Mouse (Mus musculus): ENCODE measurements around the gene Gal3st1. TPM values are rescaled to one million over a fixed set of nuclear protein-coding genes. Genes with fewer than 3 reads are reported as not detected.

Gene Gal3st1
- total and polyA plus RNA-seq, 3 experiments, result 0.08 TPM; not detected in 2

- no peak overlapping the region for H3K9ac ChIP-seq (ENCODE audit: insufficient read depth, low read depth)
- no peak overlapping the region for H3K4me3 ChIP-seq (replicated peaks in 1 of 3; ENCODE audit: low read depth in 2 of 3, low read length in 2 of 3, poor library complexity in 1 of 3)
- peaks cover 13% of the 10 kb centered on the region for H3K27me3 ChIP-seq (replicated peaks)
- no peak for DNase-seq (ENCODE audit: extremely low read depth)
- TF ChIP-seq ZKSCAN1 (IDR thresholded peaks at IDR 0.05; ENCODE audit: borderline replicate concordance, low read depth, low read length), result no peak
- H3K4me2 ChIP-seq (ENCODE audit: insufficient read depth, low read depth, poor library complexity, severe bottlenecking), result no peak overlapping the region
- no peaks in the 10 kb centered on the region for H3K4me1 ChIP-seq (ENCODE audit: control insufficient read depth in 1 of 2, insufficient read depth in 2 of 2)
- dilution Hi-C loops (cut with MboI; ENCODE audit: extremely low pct_ligation_motif_present, extremely low pct_unique_long_range_greater_than_20kb, low sequenced_read_pairs), result no loop called here
- no peaks in the 10 kb centered on the region for H3K9me3 ChIP-seq (replicated peaks; ENCODE audit: low read length)
- H3K36me3 ChIP-seq (replicated peaks in 1 of 2; ENCODE audit: control insufficient read depth in 1 of 2, insufficient read depth in 1 of 2, low read length in 1 of 2), result no peaks in the 10 kb centered on the region
- in situ Hi-C loops (cut with MboI; ENCODE audit: low pct_ligation_motif_present, low pct_unique_long_range_greater_than_20kb, low sequenced_read_pairs), result loop anchor here (10.0 to 25.0 kb wide), 2 partner anchors 209 to 407 kb away; partner anchors contain the start of gene Castor1
- H3K27ac ChIP-seq (ENCODE audit: insufficient read depth, low read depth), result no peak overlapping the region
- H3K79me2 ChIP-seq (replicated peaks; ENCODE audit: control insufficient read depth, extremely low read depth, insufficient read depth, poor library complexity, severe bottlenecking), result no peaks in the 10 kb centered on the region
These were observed 21.9 kb downstream of the Gal3st1 start for GRCm38 (mm10) chr11:4005220-4005805.

- no peak overlapping the region for H3K9ac ChIP-seq (ENCODE audit: insufficient read depth, low read depth)
- peak; percentile 34 for DNase-seq (ENCODE audit: extremely low read depth)
- in situ Hi-C loops (cut with MboI; ENCODE audit: low pct_ligation_motif_present, low pct_unique_long_range_greater_than_20kb, low sequenced_read_pairs), result loop anchor here (10.0 to 25.0 kb wide), 2 partner anchors 208 to 406 kb away; partner anchors contain the start of gene Castor1
- no peaks in the 10 kb centered on the region for H3K79me2 ChIP-seq (replicated peaks; ENCODE audit: control insufficient read depth, extremely low read depth, insufficient read depth, poor library complexity, severe bottlenecking)
- no peak overlapping the region for H3K4me2 ChIP-seq (ENCODE audit: insufficient read depth, low read depth, poor library complexity, severe bottlenecking)
- dilution Hi-C loops (cut with MboI; ENCODE audit: extremely low pct_ligation_motif_present, extremely low pct_unique_long_range_greater_than_20kb, low sequenced_read_pairs), result no loop called here
- H3K27ac ChIP-seq (ENCODE audit: insufficient read depth, low read depth), result no peak overlapping the region
- no peak overlapping the region for H3K4me3 ChIP-seq (replicated peaks in 1 of 3; ENCODE audit: low read depth in 2 of 3, low read length in 2 of 3, poor library complexity in 1 of 3)
- H3K27me3 ChIP-seq (replicated peaks), result peaks cover 13% of the 10 kb centered on the region
- H3K4me1 ChIP-seq (ENCODE audit: control insufficient read depth in 1 of 2, insufficient read depth in 2 of 2), result no peaks in the 10 kb centered on the region
- no peaks in the 10 kb centered on the region for H3K36me3 ChIP-seq (replicated peaks in 1 of 2; ENCODE audit: control insufficient read depth in 1 of 2, insufficient read depth in 1 of 2, low read length in 1 of 2)
- H3K9me3 ChIP-seq (replicated peaks; ENCODE audit: low read length), result peaks cover 7% of the 10 kb centered on the region
- TF ChIP-seq NRF1 (IDR thresholded peaks at IDR 0.05; ENCODE audit: low read depth, low read length) (no peak), IRF4 (IDR thresholded peaks at IDR 0.05; ENCODE audit: low read depth, low read length) (0 out of 2 replicates have a peak, but pooled peaks have one; percentile 8), RCOR1 (conservative IDR thresholded peaks at IDR 0.05; ENCODE audit: low read depth, low read length) (no peak), ELF1 (IDR thresholded peaks at IDR 0.05; ENCODE audit: low read depth, low read length) (no peak), ZC3H11A (IDR thresholded peaks at IDR 0.05; ENCODE audit: low read depth, low read length) (peak; percentile 37; the same call in 1 of the 2 replicates), CTCF (conservative IDR thresholded peaks at IDR 0.05 in 1 of 2, IDR thresholded peaks at IDR 0.05 in 1 of 2; ENCODE audit: low read depth in 2 of 2, low read length in 2 of 2) (peak; percentile 66 to 86), BHLHE40 (IDR thresholded peaks at IDR 0.05; ENCODE audit: low read depth, low read length) (no peak), SIN3A (IDR thresholded peaks at IDR 0.05; ENCODE audit: low read length) (no peak), MAX (IDR thresholded peaks at IDR 0.05; ENCODE audit: low read length) (no peak), NELFE (IDR thresholded peaks at IDR 0.05; ENCODE audit: low read depth, low read length) (no peak), CHD1 (IDR thresholded peaks at IDR 0.05; ENCODE audit: low read depth, low read length) (no peak), GABPA (IDR thresholded peaks at IDR 0.05; ENCODE audit: insufficient replicate concordance, low read depth, low read length) (no peak), USF2 (conservative IDR thresholded peaks at IDR 0.05; ENCODE audit: low read depth, low read length) (no peak), ZMIZ1 (IDR thresholded peaks at IDR 0.05; ENCODE audit: low read depth, low read length) (no peak), TCF12 (IDR thresholded peaks at IDR 0.05; ENCODE audit: low read depth, low read length) (no peak), MXI1 (IDR thresholded peaks at IDR 0.05; ENCODE audit: low read depth, low read length) (no peak), E2F4 (IDR thresholded peaks at IDR 0.05; ENCODE audit: insufficient replicate concordance, low read depth, low read length) (no peak), USF1 (IDR thresholded peaks at IDR 0.05; ENCODE audit: low read depth, low read length) (no peak), UBTF (IDR thresholded peaks at IDR 0.05; ENCODE audit: low read depth, low read length) (no peak), JUN (IDR thresholded peaks at IDR 0.05; ENCODE audit: insufficient read depth, low read depth, low read length) (no peak), POLR2AphosphoS2 (IDR thresholded peaks at IDR 0.05; ENCODE audit: low read depth, low read length) (no peak), RAD21 (IDR thresholded peaks at IDR 0.05; ENCODE audit: low read depth, low read length) (peak; percentile 82), JUND (conservative IDR thresholded peaks at IDR 0.05; ENCODE audit: low read depth, low read length) (no peak), HCFC1 (IDR thresholded peaks at IDR 0.05; ENCODE audit: low read depth, low read length) (no peak), KAT2A (IDR thresholded peaks at IDR 0.05; ENCODE audit: insufficient replicate concordance, low read length) (no peak), CHD2 (IDR thresholded peaks at IDR 0.05; ENCODE audit: low read length) (no peak), ZNF384 (IDR thresholded peaks at IDR 0.05; ENCODE audit: low read depth, low read length) (no peak), SMC3 (IDR thresholded peaks at IDR 0.05; ENCODE audit: low read depth, low read length) (peak; percentile 90), PAX5 (IDR thresholded peaks at IDR 0.05; ENCODE audit: low read length) (no peak), TBP (conservative IDR thresholded peaks at IDR 0.05; ENCODE audit: low read depth, low read length) (no peak), MEF2A (IDR thresholded peaks at IDR 0.05; ENCODE audit: borderline replicate concordance, low read depth, low read length) (no peak), MAZ (IDR thresholded peaks at IDR 0.05; ENCODE audit: low read depth, low read length) (no peak)
These were observed 23.0 kb downstream of the Gal3st1 start for GRCm38 (mm10) chr11:4006462-4006861.
